Mouse (Mus musculus): Measurements from ENCODE around the gene Ankfn1.

The Ankfn1 gene

DNA sequence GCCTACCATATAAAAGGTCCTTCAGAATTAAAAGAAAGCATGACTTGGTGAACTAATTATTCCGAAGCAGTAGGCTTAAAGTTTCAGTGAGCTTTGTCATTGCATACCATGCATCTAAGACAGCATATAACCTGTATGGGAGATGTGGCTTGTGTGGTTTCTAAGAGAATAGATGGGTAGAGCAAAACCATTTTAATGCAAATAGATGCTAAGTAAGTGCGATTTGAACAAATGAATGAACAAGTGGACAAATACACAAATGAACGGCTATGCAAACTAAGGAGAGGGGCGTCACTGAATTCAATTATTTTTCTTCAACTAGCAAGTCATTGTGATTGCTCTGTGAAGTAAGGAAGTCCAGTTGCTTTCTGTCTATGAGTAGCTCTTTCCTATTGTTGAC is 198.3 kb downstream of the Ankfn1 start:
- no peak for DNase-seq (ENCODE audit: low spot score)

DNA sequence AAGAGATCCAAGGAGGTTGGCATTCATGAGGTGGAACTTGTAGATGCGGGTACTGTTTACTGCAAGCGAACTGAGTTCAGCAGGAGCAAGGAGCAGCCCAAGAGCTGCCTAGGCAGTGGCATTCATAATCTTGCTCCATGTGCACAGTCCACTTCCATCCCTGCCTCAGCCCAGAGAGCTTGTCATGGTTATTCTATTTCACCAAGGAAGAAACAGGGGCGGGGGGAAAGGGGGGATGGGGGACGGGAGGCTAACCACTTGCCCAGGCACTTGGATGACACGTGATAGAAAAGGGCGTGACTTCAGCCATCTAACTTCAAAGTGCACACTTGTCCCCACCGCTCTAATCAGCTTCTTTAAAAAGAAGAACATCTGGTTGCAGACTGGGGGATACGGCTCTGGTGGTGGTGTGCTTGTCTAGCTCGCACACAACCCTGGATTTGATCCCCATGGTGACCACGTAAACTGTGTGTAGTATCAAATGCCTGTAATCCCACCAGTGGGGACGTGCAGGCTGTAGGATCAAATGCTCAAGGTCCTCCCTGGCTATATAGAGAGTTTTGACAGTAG is 203.1 kb downstream of the Ankfn1 start:
- no peak for DNase-seq (ENCODE audit: low spot score)

DNA sequence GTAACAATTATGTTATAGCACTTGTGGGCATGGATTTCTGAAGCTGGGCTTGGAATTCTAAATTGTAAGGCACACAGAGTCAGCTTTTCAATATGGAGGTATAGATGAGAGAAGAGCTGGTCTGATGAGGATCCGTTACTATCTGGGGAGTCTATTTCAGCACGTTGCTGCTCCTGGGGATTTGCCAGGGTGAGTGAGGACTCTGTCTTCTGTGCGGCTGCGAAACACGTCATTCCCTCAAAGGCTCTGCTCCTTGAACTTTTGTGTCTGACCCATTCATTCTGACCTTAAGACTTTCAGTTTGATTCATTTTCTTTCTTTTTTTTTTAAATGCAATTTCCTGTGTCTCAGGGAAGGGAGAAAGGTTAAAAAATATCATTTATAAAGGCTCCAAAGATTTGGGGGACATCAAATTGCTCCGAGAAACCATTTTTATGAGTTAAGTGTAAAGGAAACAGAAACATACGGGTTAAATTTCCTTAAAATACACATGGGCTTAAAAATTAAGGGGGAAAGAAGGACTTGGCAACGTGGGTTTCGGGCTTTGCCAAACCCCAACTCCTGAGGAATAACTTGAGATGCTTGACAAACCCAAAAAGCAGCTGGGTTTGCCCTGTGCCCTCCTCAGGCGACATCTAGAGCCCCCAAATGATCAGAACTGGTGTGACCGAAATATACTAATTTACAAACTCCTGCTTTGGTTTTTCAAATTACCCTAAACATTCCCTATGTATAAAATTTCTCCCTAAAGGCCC is 207.9 kb downstream of the Ankfn1 start:
- DNase-seq (ENCODE audit: low spot score) = no peak

DNA sequence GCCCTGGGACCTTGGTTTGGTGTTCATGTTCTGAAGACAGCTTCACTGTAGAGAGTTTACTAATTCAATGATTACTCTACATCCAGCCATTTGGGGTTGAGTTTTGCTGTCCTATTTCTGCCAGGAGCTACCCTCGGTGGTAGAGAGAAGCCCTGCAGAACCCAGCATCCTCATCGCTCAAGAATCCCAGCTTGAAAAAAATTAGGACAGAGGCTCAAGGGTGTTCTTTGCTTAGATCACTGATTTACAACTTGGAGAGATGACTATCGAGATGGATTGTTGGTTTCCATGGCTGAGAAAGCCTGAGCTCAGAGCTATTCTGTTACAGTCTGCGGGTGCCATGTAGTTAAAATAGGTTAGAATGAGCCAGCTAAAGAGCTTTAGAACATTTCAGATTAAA is 209.2 kb downstream of the Ankfn1 start:
- DNase-seq (ENCODE audit: low spot score) = no peak

DNA sequence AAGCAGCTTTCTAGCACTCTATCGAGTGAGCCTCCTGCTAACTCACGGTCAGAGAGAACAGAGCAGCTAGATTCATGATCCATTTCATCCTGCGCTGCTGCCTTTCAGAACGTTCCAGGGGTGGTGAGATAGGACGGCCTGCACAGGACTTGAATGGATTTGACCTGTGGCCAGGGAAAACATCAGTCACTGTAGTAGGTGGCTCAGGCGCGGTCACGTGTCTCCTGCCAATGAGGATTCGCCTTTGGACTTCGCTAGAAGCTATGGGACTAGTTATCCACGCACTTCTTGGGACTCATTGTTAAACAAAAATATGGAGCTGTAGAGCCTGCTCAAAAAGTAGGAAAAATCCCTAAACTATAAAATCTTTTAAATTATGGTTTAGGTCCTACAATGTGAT is 226.0 kb downstream of the Ankfn1 start:
- DNase-seq (ENCODE audit: low spot score) = no peak

DNA sequence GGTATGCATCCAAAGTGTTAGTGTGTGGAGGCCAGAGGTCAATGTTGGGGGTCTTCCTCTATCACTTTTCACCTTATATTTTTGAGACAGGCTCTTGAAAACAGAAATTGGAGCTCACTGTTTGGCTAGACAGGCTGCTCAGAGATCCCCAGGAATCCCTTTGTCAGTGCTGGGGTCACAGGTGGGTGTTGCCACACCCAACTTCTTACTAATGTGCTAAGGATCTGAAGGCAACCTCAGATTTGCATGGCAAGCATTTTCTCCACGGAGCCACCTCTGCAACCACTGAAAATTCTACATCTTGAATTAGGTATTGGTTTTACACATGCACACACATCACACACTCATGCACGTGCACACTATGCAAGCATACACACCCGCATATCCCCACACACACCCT is 226.5 kb downstream of the Ankfn1 start:
- DNase-seq (ENCODE audit: low spot score) = no peak

DNA sequence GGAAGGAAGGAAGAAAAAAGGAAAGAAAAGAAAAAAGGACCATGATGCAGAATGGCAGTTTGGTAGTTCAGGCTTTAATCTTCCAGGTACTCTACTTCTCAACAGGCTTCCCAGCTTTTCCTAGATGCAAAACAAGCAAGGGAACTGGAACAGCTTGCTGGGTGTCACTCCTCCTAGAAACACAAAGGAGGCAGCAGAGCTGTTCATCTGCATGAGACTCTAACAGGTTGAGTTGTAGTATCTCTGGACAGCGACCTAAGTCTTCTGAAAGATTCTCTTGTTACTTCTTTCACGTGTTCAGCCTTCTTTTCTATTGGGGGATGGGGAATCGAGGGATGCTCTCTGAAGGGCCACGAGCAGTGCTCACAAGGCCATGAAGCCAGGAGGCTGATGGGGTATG is 228.7 kb downstream of the Ankfn1 start:
- DNase-seq (ENCODE audit: low spot score) = no peak

DNA sequence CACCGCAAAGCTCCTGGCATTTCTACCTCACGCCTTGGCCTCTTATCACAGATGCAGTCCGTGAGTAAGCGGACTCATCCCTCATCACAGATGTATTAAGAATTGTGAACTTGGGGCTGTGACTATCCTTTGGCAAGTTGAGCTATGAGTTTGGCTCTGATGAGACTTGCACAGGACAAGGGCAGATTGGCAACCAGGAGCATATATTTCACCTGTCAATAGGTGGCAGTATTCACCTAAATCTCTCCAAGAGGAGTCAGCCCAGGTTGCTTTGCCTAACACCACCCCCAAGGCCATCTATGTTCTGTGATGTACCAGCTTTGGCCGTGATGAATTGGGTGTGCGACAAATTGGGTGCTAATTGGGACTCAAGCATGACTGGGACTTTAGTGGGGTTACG is 231.3 kb downstream of the Ankfn1 start:
- peak; percentile 1 for DNase-seq (ENCODE audit: low spot score)

DNA sequence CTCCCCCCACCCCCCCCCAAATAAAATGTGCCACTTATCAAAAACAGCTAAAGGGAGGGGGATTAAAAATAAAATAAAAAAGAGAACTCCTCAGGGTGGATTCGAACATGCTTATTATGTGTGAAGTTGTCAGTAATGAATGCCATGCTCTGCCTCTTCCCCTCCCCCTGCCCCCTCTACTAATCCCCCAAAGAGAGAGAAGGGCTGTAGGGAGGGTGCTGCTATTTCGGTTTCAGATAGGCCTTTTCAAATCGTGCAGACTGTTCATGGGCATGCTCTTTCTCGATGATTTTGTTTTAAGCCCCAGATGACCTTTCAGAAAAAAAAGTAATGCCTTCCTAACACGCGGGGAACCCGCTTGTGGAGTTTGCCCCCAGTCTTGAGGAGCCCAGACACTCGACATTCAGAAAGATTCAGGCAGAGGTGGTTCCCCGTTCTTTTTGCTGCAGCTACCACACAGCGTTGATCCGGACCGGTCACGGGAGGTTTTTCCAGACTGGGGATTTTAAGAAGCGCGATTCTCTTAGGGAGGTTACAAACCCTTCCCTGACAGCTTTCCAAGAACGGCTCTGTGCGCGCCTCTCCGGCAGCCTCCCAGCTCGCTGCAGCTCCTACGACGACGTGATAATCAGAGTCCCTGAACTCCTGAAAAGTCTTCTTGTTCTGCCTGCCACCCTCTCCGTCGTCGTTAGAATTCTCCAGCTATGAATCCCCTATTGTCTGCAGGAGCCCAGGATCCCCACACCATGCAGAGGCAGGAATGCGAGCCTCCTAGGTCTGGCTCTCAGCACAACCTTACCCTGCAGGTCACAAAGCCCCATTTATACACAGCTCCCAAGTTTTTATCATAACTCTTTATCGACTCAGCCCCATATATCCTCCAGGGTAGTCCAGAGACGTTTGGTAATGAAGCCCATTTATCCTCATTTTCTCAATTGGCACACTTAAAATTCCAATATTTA is 232.3 kb downstream of the Ankfn1 start:
- no peak for DNase-seq (ENCODE audit: low spot score)

DNA sequence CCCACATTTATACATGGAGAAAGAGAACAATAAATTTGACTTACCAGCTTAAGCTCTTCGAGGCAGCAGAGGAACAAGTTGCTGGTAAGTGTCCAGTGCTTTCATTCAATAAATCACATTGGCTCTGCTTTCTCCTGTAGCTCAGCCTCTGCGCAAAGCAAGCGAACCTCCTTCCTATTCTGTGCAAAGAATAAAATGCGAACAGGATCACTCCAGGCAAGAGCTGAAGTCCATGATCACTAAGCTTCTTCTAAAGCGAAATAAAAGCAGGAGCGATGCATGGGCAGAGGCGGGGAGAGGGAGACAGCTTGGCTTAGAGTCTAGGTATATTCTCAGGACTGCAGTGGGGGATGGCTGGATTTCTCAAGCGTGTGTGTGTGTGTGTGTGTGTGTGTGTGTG is 239.1 kb downstream of the Ankfn1 start:
- DNase-seq (ENCODE audit: low spot score) = no peak

DNA sequence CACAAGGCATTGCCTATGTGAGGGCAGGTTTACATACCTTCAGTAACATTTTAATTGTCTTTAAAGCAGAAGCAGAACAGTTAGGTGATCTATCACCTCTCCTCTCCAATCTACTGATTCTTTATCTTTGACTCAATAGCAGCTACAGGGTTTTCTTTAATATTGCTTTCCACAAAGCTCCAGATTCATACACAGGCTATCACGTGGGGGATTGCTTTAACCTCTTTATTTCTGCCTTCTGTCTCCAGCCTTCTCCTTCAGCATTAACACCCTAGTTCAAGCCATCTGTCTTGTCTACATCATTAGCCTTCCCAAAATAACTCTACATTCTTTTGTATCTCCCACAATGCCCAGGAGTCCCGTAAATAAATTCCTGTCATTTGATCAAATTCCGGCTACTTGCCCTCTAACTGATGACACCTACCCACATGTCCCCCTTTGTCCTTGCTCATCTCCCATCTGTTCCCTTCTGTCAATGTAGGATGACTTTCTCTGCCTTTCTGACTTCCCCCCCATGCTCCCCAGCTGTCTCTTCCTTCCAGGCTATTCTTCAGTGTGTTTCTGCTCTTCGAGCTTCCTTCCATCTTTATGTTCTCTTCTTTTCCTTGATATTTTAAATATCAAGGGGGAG is 249.5 kb downstream of the Ankfn1 start:
- no peak for DNase-seq (ENCODE audit: low spot score)

DNA sequence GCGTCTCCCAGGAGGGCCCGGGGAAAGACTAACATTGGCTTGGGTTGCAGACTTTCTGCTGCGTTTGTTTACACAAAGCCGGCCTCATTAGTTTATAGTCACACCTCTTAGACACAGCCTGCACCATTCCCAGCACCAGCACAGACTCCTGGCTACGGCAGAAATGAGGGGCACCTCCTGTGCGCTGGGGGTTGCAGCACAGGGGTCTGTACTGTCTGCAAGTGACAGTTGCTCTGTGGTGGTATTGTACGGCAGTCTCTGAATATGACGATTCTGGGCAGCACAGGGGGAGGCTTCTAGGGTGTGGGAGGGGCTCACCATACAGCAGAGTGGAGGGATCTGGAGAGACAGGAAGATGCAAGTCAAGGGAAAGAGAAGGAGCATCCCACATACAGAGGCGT is 262.0 kb downstream of the Ankfn1 start:
- no peak for DNase-seq (ENCODE audit: low spot score)

DNA sequence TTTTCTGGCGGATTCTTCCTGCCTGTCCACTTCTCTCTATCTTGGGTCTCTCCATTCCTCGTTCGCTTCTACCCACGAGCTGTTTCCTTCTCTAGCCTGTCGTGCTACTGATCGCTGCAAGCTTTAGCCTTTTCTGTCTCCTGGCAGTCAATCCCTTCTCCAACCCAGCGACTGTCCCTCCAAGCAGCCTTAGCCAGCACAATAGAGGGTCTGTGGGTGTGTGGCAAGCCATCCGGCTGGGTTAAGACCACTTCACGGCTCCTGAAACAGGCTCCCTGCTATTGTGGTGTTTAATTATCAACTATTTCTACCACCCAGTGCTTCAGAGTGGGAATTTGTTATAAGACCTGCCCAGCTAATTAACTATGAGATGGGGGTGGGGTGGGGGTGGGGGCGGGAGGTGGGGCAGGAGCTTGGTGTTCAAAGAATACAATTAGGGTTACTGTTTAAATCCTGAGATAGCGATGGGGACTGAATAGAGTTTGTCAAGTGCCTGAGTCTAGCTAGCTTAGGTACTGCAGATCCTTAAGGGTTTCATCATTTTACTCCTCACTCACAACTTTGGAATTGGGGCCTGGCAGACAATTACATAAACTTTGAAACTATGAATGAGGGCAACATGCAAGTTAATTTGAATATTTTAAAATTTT is 268.7 kb downstream of the Ankfn1 start:
- DNase-seq (ENCODE audit: low spot score) = no peak

DNA sequence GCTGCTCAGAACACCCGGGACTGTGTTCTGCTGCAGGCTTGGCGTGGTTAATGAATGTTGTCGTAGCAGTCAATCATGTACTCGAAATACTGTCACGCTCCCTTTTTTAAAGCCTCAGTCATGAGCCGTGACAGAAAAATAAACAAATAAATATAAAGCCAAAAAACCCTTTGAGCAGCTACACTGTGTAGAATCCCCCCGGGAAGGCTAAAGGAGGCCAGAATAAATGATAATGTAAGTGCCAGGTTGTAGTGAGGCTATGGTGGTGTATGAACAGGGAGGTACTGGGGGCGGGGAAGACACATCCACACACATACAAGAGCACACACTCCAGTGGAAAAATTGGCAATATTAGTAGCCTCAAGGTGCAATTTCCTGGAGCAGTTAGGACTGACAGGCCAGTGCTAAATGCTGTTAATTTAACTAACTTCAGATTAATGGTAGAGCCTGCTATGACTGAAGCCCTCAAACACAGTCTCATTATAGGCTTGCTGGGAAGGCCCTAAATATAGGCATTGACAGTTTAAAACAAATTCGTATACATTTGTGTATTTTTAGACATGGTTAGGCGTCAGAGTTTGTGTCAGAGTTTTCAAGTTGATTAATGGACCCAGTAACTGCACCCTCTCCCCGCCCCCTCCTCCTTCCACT is 270.7 kb downstream of the Ankfn1 start:
- DNase-seq (ENCODE audit: low spot score) = no peak

DNA sequence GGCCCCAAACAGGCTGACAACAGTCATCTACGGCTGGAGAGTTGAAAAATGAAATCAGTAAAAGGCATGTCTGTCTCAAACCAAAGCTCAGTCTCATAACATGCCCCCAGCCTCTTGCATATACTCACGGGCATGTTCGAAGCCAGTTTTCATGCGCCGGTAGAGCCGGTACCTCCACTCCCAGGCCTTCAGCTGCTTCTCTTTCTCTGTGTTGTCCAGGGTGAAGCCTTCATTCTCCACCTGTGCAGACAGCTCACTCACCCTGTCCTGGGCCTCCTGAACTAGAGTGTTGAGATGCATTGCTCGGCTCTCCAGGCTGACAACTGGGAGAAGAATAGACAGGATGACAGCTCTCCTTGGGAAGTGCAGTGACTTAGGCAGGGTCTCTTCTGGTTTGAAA is 272.4 kb downstream of the Ankfn1 start:
- no peak for DNase-seq (ENCODE audit: low spot score)

DNA sequence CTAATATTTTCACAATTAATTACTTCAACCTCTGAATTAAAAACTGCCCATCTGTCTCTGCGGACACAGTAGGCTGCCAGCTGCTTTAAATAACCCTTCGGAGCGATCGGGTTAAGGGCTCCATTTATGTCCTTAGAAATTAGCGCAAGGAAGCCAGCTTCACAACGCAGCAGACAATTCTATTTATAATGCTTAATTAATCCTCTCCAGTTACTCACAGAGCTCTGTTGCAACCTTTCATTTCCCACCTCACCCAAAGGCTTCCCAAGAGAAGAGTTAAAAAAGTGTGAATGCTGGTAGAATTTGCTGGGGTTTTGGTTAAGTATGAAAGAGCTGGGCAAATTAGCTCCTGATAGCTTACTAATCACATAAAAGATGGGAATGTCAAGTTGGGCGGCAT is 275.7 kb downstream of the Ankfn1 start:
- no peak for DNase-seq (ENCODE audit: low spot score)

DNA sequence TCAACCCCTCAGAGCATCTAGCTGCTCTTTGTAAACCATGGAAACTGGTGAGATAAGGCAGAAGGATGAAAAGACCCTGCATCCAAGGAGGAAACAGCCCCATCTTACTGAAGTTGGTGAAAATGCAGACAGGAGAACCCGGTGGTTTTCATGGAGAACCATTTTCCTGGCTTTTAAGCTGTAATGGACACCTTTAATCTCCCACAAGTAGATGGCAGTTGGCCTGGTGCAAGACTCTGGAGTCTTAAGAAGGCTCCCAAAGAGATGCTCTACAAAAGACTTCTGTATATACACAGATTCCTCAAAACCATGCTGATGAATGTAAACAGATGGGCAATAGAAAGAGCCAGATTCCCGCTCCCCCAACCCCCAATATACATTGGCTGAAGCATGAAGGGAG is 276.5 kb downstream of the Ankfn1 start:
- DNase-seq (ENCODE audit: low spot score) = no peak

DNA sequence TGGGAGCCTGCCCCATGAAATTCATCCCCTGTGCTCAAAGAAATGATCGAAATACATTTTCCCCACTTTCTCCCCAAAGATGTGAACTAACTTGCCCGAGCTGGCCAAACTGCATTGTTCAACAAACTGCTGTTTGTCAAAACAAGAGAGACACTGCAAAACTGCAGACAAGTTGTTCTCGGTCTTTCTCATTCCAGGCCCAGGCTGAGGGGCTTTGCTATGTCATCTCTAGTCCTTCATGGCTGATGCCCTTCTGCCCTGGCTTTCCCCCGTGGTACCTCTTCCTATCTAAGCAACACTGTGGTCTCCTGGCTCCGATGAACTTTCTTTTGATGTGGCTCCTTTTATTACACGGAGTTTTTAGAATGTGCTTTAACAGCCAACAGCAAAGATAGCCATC is 296.4 kb downstream of the Ankfn1 start:
- DNase-seq (ENCODE audit: low spot score) = no peak

DNA sequence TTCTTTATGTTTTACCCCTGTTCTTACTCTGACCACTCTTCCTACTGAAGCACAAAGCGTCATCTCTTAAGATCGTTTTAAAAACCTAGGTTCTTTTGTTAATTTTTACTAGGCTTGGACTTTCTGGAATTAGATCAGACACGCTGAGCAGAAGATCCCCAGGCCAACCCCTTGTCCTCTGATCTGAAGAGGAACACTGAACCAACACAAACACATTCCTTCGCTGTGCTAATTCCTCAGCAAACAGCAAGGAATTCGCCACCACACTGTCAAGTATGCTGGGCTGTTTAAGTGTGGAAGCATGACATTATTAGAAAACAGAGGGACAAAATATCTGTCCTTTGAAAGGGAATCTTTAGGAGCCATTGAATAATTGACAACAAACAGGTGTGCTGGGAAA is 300.5 kb downstream of the Ankfn1 start:
- no peak for DNase-seq (ENCODE audit: low spot score)

DNA sequence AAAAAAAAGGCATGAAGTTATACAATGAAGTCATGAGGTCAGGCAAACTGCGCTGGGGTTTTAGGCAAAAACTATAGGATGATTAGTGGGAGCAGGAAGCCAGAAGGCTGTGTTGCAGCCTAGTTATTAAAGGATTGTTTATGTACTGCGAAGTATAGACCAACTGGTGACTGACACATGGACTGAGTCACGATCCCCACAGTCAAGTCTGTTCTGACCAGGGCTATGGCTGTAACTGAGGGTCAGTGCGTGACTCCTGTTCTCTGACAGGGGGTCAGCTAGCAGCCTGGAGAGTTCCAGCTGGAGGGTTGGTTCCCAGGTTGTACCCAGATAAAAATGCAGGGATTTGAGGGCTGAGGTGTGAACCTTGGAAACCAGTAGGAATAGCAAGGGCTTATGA is 301.4 kb downstream of the Ankfn1 start:
- DNase-seq (ENCODE audit: low spot score) = no peak

DNA sequence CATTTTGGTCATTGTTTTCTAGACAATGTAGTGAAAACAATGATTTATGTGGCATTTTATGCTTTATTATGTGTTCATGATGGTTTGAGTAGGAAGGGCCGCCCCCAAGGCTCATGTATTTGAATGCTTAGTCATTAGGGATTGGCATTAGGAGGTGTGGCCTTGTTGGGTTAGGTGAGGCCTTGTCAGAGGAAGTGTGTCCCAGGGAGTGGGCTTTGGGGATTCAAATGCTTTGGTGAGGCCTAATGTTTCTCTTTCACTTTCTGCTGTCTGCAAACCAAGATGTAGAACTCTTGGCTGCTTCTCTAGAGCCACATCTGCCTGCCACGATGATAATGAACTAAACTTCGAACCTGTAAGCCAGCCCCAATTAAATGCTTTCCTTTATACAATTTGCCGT is 304.6 kb downstream of the Ankfn1 start:
- DNase-seq (ENCODE audit: low spot score) = no peak

DNA sequence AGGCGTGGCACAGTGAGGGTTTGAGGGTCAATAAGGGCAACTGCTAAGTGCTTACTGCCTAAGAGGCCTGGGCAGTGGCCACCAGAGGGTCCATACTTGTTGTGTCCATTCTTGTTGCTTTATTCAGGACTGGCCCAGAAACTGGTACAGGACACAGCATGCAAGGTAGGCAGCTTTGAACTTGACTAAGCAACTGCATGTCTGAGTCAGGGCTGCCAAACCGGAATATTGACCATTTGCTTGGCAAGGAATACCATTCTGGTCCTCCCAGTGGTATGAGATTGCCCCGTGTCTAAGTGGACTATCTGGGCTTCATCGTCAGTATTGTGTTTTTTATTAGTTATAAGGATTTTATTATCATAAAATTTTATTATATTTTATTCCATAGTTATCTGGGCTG is 312.1 kb downstream of the Ankfn1 start:
- no peak for DNase-seq (ENCODE audit: low spot score)
